Mouse (Mus musculus): ENCODE measurements around the gene Mex3a.

GRCm38 (mm10) chr3:88532689-88533511 lies 705 bp downstream of the Mex3a start:
- TF ChIP-seq KAT2A (IDR thresholded peaks at IDR 0.05; ENCODE audit: insufficient replicate concordance, low read length) = no peak
- no peak for TF ChIP-seq MAFK (IDR thresholded peaks at IDR 0.05; ENCODE audit: insufficient replicate concordance, low read length)
- no peak for TF ChIP-seq CTCF (conservative IDR thresholded peaks at IDR 0.05 in 1 of 2, IDR thresholded peaks at IDR 0.05 in 1 of 2; ENCODE audit: low read depth in 2 of 2, low read length in 2 of 2)
- TF ChIP-seq USF2 (conservative IDR thresholded peaks at IDR 0.05; ENCODE audit: low read depth, low read length) = no peak
- no peak for TF ChIP-seq PAX5 (IDR thresholded peaks at IDR 0.05; ENCODE audit: low read length)
- no peak for TF ChIP-seq ZMIZ1 (IDR thresholded peaks at IDR 0.05; ENCODE audit: low read depth, low read length)
- no peak for TF ChIP-seq TBP (conservative IDR thresholded peaks at IDR 0.05; ENCODE audit: low read depth, low read length)
- TF ChIP-seq ZC3H11A (IDR thresholded peaks at IDR 0.05; ENCODE audit: low read depth, low read length) = no peak
- no peak for TF ChIP-seq USF1 (IDR thresholded peaks at IDR 0.05; ENCODE audit: low read depth, low read length)
- TF ChIP-seq ZKSCAN1 (IDR thresholded peaks at IDR 0.05; ENCODE audit: borderline replicate concordance, low read depth, low read length) = no peak
- TF ChIP-seq POLR2A (IDR thresholded peaks at IDR 0.05; ENCODE audit: low read depth, low read length) = no peak
- no peak for TF ChIP-seq ZNF384 (IDR thresholded peaks at IDR 0.05; ENCODE audit: low read depth, low read length)
- no peak for TF ChIP-seq SMC3 (IDR thresholded peaks at IDR 0.05; ENCODE audit: low read depth, low read length)

Data from CH12.LX (cell line).